Mouse (Mus musculus) adrenal gland (tissue): ENCODE results near the gene Tnfsf10.

Experiments
- intact Hi-C: fragments of 180-260 bp; cut with DNase I; formaldehyde crosslinking; loops from one replicate; pipeline ENCODE4 v1.15.1; 2025

Gene Tnfsf10

DNA sequence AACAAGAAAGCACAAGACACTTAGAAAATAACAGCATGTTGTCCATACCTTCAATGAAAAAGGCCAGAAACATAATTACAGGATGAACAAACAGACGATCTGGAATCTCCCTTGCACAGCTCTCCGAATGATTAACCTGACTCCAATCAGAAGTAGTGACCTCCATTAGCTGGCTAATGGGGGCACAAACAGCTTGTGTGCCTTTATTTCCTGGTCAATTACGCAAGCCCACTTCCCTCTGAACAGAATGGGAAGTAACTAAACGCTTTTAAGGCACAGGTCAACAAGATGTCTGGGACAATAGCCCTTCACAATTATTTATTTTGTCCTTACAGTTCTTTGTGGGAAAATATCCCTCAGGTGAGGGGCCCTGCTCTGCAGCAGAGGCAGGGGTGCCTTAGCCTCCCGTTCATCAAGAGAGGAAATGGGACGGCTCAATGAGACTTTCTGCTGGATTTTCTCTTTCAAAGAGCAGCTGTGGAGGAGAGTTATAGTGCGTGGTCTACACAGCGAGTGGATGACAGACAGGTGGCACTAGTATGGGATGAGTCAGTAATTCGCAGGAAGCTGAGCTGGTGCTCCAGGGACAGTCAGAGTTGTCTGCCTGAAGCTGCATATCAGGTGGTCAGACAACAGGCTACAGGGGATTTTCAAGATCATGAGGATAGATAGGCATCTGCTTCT, 14.3 kb upstream of the Tnfsf10 start:
- intact Hi-C loops, result no loop called here

DNA sequence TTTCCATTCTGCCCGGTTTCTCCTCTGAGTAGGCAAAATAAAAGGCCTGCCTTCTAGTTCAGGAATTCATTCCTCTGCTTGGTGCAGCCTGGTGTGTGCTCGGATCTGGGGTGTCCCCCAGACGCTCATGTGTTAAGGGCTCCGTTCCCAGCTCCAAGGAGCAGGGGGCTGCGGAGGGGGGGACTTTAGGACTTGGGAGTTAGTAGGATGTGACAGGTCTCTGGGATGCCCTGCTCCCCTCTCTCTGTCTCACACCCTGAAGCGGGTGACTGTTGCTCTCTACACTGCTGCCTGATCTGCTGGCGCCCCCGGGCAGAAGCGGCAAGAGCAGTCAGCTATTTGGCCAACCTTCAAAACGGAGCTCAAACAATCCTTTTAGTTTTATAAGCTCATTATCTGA, 10.0 kb upstream of the Tnfsf10 start:
- intact Hi-C loops, result no loop called here

DNA sequence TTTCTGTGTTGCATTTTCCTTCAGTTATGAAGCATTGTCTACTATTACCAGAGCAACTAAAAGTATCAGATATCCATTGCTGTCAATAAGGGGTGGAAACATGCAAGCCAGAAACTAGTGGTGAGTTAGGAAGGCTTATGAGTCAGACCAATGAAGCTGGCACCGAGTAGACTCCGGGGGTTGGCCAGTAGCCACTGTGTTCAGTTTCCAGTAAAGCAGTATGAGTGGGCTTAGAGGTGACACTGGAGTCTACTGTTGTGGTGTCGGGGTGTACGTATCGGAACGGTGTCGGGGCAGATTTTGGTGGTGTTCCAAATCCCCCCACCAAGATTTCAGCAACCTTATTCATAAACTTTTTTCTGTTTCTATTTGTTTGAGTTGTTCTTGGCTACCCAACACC, 5.9 kb upstream of the Tnfsf10 start:
- intact Hi-C loops, result no loop called here

DNA sequence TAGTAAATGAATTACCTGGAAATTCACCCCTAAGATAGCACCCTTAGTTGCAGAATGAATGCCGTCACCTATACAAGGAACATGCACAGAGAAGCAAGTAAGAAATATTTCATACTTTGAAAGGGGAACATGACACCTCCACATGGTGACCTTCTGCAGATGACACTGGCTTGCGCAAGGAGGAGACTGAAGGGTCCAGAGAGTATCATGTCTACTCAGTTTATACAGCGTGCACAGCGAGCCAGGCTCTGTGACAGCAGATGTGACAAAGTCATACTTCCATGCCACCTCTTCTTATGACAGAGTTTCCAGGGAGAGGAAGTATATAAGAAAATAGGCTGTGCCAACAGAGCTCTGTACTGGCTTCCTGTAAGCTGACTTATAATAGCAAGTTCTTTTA, 5.4 kb upstream of the Tnfsf10 start:
- intact Hi-C loops, result no loop called here

DNA sequence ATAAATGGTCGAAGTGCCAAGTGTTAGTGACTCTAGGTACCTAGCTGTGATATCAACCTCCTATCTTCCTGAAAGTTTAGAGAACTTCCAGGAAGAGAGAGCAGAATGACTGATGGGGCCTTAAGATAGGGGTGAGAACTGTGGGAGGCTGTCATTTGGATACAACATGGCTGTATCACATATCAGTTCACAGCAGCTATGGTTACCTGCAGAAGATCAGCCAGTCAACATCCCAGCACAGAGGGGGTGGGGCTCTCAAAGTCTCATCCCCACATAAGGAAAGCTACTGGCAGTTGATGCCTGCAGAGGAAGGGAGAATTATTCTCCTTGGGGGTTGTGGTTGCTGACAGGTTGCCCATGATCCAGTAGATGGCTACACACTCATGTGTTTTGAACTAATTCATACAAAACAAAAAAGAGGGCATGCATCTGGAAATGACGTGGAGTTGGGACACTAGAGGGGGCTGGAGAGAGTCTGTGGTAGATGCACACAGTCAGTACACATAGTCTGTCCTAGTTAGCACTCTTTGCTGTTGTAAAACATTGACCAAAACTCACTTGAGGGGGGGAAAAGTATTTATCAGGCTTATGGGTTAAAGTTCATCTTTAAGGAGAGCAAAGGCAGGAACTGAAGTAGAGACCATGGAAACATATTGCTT, 2.2 kb upstream of the Tnfsf10 start:
- intact Hi-C loops, result no loop called here

DNA sequence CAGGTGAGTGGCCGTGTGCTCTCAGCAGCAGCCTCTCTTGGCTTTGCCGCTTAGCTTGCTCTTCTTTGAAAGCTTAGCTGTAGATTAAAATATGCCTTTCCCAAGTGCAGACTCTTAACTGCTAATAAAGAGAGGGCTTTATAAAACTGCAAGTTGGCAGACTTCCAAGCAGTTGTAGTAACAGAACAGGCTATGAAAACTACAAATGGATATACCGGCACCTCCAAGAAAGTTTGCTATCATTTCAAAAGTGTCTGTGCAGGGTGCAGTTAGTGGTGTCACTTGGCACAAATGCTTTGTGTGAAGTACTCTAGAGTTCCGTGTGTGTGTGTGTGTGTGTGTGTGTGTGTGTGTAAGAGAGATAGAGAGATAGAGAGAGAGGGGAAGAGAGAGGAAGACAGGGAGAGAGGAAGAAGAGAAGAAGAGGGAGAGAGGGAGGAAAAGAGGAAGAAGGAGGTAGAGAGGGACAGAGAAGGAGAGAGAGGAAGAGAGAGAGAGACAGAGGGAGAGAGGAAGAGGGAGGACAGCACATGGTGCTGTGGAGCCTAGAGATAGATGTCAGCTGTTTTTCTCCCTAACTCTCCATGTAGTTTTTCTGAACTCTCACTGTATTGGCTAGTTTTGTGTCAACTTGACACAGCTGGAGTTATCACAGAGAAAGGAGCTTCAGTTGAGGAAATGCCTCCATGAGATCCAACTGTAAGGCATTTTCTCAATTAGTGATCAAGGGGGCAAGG, 628 bp downstream of the Tnfsf10 start:
- intact Hi-C loops, result no loop called here

DNA sequence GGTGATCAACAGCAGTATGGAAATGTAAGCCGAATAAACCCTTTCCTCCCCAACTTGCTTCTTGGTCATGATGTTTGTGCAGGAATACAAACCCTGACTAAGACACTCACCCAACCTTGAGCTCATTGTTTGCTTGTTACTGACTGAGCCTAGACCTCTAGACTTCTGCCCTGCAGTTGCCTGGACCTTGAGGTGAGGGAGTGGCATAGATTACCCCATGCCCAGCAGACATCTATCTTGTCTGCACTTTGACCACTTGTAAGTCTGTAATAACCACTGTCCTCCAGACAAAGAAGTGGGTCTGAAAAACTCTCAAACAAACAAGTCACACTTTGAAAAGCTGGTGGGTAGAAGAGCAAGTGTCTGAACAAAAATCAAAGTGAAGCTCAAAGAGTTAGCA, 2.8 kb downstream of the Tnfsf10 start:
- intact Hi-C loops, result no loop called here

DNA sequence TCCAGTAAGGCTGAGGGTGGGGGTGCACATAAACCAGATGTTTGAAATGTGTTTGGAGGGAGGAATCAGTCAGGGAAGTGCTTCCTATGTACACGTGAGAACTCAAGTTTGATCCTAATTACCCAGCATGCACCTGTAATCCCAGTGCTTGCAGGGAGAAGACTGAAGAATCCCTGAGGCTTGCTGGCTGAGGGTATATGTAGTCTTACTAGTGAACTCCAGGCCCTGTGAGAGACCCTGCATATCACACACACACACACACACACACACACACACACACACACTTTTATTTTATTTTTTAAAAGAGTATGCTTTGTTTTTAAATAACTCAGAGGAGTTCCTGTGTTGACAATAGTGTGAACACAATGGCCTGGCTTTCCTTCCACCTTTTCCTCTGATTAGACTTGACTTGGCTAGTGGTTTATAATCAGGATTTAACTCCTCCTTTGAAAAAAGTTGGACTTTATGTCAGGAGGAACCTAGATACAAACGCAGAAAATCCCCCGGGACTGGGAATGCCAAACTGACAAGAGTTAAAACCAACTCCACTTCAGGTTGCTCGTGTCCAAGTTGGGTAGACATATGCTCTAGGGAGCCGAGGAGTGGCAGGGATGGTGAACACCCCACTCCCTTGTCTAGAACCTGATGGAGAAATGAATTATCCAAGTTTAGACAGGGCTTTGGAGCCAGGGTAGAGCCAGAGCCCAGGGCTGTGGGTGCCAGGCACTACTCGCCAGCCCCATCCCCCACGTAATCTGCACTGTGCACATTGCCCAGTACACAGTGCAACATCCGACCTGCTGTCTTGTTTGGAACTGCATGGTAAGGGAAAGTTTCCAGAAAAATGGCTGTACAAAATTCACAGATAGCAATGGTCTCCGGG, 4.0 kb downstream of the Tnfsf10 start:
- intact Hi-C loops, result no loop called here

DNA sequence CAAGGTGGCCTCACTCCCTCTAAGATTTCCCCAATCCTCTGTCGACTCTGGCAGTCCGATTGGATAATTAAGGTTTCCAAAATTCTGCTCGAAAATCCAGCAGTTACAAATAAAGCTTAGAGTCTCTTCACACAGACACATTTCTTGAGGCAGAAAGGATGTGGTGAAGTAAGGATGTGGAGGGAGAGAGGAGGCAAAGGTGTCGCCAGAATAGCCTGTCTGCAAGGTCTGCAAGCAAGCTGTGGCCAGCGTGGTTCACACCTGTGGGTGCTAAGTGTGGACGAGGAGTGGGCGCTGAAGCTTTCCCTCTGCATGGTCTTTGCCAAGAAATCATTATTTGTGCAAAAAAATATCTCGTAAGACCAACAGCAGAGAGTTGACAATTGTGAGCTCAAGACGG, 5.8 kb downstream of the Tnfsf10 start:
- intact Hi-C loops, result no loop called here

DNA sequence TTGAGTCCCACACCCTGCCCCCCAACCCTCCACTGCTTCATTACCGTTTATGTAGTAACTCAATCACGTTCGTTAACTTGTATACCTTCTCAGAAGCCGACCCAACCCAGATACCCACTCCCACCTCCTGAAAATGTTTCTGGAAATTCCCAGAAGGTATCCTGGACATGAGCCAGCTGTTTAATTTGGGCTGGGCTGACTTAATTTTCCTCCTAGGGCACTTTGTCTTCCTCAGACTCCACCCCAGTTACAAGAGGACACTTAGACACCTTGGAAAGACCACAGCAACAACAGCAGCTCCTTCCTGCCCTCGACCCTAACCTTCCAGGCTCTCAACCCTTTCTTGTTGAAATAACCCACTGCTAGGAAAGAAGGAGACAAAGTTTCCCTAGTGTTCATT, 6.7 kb downstream of the Tnfsf10 start:
- intact Hi-C loops, result no loop called here

DNA sequence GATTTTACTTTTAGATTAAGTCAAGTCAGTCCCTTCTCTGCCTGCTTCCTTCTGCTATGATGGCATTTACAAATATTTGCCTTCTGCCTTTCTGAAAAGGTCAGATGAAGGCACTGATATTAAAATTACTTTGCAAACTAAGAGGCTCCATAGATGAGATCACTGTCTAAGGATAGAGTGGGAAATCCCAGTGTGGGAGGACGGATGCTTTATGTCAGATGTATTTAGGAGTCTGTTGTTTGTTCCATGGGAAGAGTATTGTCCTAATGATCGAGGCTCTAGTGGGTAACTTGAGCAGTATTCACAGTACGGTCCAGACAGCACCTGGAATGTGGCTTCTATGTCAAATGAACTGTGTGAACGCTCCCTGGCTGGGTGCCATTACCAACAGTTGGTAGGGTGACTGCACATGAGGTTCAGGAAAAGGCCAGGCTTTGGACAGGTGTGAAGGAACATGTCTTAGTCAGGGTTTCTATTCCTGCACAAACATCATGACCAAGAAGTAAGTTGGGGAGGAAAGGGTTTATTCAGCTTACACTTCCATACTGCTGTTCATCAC, 9.9 kb downstream of the Tnfsf10 start:
- intact Hi-C loops, result no loop called here

DNA sequence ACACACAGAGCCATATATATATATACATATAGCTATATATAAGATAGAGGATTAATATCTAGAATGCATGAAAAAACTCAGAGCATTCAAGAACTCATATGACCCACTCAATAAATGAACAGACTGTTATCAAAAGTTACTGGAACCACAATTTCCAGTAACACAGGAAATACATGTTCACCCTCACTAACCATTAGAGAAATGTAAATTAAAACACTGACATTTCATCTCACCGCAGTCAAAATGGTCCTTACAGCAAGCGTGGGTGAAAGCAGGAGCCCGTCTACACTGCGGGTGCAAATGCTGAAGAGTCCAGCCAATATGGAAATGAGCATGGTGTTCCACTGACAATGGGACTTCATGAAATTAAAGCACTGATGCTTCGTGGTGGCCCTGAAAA, 13.9 kb downstream of the Tnfsf10 start:
- intact Hi-C loops, result no loop called here

DNA sequence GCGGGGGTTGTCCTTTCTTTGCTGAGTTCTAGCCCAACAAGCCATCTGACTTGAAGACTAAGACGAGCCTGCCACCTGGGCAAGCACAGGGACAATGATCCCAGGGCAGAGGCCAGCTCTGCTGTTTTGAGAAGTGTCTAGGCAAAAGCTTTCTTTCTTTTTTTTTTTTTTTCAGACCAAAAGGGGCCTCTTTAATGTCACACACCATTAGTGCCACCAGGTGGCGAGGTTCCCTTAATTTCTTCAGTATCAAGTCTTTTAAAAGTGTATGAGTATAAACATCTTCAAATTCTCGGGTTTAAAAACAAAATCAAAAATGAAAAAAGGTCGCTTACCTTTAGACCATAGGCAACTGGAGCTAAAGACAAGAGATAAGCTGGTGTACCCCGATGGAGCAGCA, 21.6 kb downstream of the Tnfsf10 start:
- intact Hi-C loops, result loop anchor here (5.0 kb wide), 1 partner anchor 124 kb away; no protein-coding TSS in a partner anchor

DNA sequence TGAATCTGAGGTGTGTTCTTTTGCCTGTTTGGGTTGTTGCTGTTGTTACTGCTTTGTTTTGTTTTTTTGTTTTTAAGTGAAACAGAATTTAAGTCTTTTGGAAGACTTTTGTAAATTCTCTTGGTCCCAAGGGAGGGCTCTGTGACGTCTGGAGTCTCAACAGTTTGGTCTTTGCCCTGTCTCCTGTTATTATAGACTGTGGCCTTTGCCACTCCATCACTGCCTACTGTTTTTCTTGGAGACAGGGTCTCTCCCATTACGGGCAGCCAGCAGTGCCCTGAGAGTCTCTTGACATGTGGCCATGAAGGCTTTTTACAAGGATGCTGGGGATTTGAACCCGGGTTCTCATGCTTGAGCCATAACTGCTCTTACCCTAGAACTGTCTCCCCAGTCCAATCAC, 22.1 kb downstream of the Tnfsf10 start:
- intact Hi-C loops, result loop anchor here (5.0 kb wide), 1 partner anchor 123 kb away; no protein-coding TSS in a partner anchor

DNA sequence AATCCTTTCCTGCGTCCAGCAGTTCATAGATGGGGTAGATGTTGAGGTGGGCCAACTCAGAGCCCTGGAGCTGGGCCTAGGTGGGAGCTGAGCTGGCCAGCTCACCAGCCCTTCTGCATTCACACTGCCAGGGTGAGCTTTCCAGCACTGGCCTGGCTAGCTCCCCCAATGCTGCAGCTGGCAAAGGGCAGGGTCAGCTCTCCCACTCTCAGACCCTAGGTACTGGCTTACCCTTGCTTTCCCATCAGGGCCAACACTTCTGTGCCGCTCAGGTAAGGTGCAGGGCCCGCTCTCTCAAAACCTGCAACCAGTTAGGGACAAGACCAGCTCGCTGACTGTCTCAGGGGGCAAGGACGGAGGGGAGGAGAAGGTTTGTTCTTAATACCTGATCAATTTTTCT, 23.9 kb downstream of the Tnfsf10 start:
- intact Hi-C loops, result no loop called here

DNA sequence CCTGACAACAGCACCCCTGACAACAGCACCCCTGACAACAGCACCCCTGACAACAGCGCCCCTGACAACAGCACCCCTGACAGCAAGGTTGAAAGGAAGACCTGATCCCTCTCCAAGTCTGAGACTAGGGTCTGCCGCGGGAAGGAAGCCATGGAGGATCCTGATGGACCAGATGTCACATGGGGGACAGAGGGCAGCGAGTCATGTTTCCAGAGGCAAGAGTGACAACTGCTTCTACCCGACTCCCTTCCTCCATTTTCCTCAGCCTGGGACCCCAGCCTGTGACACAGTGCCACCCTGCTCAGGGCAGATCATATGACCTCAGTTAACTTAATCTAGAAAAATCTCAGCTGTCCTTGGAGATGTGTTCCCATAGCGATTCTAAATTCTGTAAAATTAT, 25.6 kb downstream of the Tnfsf10 start:
- intact Hi-C loops, result no loop called here

DNA sequence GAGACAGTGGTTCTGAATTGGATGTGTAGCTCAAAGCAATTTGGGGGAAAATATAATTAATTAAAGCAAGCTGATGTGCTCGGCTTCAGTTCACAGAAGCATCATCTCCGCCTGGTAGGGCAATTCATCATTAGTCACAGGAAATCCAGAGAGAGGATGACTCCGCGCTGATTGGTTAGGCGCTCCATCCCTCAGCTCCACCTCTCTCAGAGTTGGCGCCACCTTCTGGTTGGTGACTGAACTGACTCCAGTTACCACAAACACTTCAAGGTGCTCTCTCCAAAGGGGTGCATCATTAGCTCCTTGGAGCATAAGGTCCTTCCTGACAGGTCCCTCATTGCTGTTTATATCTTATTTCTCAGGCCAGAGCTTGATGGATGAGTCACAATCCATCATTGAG, 28.7 kb downstream of the Tnfsf10 start:
- intact Hi-C loops, result no loop called here

DNA sequence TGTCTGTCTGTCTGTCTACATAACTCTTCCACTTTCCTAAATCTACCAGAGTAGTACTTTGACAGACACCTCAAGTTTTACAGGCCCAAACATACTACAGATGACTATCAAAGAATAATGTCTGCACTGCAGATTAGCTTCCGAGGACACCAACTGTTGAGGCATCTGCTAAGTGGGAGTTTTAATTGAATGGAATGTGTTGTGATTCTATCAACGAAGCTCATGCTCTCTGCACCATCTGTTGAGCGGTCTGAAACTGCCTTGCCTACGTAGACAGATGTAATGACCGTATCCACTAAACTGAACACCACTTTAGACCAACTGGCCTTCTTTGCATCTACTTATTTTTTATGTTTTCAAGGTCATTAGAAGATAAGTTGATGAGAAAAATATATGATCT, 31.6 kb downstream of the Tnfsf10 start:
- intact Hi-C loops, result no loop called here

DNA sequence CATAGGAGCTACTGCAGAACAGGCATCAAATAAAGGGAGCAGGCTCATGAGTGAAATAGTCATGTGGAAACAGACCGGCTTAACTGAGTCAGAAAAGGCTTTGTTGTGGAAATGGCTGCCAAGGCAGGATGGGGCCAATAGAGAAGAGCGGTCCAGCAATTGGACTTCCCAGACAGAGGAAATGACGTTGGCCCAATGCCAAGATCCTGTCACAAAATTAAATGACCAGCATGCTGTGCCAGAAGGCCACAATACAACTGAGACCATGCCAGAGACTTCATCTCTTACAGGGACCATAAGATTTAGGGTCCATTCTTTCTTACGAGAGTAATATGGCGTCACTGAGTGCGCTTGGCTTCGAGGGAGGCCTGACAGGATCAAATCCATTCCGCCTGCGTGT, 34.3 kb downstream of the Tnfsf10 start:
- intact Hi-C loops, result no loop called here

DNA sequence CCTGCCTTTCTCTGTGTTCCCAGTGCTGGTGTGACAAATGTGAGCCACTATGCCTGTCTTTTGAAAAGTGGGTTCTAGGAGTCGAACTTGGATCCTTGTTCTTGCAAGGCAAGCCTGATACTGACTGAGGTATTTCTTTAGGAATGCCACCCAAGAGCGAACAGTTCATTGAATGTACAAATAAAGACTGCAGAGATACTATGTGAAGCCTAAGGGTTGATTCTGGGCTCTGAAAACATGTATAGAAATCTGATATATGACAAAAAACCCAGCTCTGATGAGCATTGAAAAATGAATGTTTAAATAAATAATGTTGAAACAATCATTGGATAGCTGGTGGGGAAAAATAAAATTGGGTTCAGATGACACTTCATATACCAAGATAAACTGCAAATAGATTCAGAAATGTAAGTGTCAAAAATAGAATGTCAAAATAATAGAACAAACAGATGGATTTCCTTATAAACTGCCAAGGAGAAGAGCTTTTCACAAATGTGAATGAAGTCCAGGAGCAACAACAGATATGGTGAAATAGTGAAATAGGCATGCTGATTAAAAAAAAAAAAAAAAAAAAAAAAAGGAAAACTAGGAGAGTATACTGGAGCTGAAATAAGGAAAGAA, 42.4 kb downstream of the Tnfsf10 start:
- intact Hi-C loops, result no loop called here

DNA sequence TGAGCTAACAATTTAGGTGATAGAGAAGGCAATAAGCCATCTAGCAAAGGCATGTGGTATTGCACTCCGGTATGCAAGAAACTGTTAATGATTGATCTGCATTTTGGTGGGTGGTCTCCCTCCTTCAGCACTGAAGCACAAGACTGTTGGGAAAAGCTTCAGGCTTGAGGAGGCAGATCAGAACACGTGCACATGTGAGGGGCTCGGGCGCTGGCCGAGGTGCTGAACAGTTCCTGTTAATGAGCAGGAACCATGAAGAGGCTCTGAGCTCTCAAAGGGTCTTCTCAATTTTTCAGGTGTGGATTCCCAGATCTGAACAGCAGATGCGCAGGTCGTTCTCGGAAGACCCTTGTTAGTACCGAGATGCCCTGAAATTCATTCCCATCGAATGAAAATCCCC, 53.3 kb downstream of the Tnfsf10 start:
- intact Hi-C loops, result no loop called here
